Mouse (Mus musculus): ENCODE results near the gene Mpzl3. TPM values are rescaled to one million over a fixed set of nuclear protein-coding genes. Genes with fewer than 3 reads are reported as not detected.
"Not testable (repeated sequence)": the region's sequence is repeated elsewhere in the genome, so short reads cannot be mapped to it uniquely, and the experiment has no call there.

Mpzl3 gene
- polyA plus RNA-seq, 1 experiment from 2014 or later = 1.9 TPM

GRCm38 (mm10) chr9:45027376-45027775 lies 27.6 kb upstream of the Mpzl3 start:
- no peak overlapping the region for H3K4me2 ChIP-seq (replicated peaks)
- H3K9me3 ChIP-seq = no peaks in the 10 kb centered on the region
- no peak overlapping the region for H3K4me3 ChIP-seq
- H3K4me1 ChIP-seq = no peaks in the 10 kb centered on the region
- no peak overlapping the region for H3K9ac ChIP-seq
- no peaks in the 10 kb centered on the region for H3K36me3 ChIP-seq
- 82% methylated on average over 8 of the region's 8 CpGs for WGBS
- no peak for ATAC-seq (ENCODE audit: low FRiP score, low read depth)
- H3K27me3 ChIP-seq (replicated peaks) = peaks cover 3% of the 10 kb centered on the region; the same call in 1 of the 2 replicates
- H3K27ac ChIP-seq = no peak overlapping the region

GRCm38 (mm10) chr9:45030341-45030740 lies 24.6 kb upstream of the Mpzl3 start:
- no peaks in the 10 kb centered on the region for H3K36me3 ChIP-seq
- H3K9ac ChIP-seq = no peak overlapping the region
- H3K27ac ChIP-seq = no peak overlapping the region
- no peak overlapping the region for H3K4me3 ChIP-seq
- H3K4me2 ChIP-seq (replicated peaks) = no peak overlapping the region
- no peak for ATAC-seq (ENCODE audit: low FRiP score, low read depth)
- H3K9me3 ChIP-seq = no peaks in the 10 kb centered on the region
- 69% methylated on average over 6 of the region's 6 CpGs for WGBS
- H3K4me1 ChIP-seq = no peaks in the 10 kb centered on the region
- peaks cover 3% of the 10 kb centered on the region; the same call in 1 of the 2 replicates for H3K27me3 ChIP-seq (replicated peaks)

GRCm38 (mm10) chr9:45032261-45032660 lies 22.7 kb upstream of the Mpzl3 start:
- H3K4me1 ChIP-seq = no peaks in the 10 kb centered on the region
- H3K27me3 ChIP-seq (replicated peaks) = peaks cover 3% of the 10 kb centered on the region; the same call in 1 of the 2 replicates
- 69% methylated on average over 2 of the region's 2 CpGs for whole genome bisulfite sequencing
- H3K4me3 ChIP-seq = no peak overlapping the region
- H3K9ac ChIP-seq = no peak overlapping the region
- no peak overlapping the region for H3K4me2 ChIP-seq (replicated peaks)
- H3K9me3 ChIP-seq = no peaks in the 10 kb centered on the region
- no peaks in the 10 kb centered on the region for H3K36me3 ChIP-seq
- no peak for ATAC-seq (ENCODE audit: low FRiP score, low read depth)
- no peak overlapping the region for H3K27ac ChIP-seq

GRCm38 (mm10) chr9:45034526-45034925 lies 20.5 kb upstream of the Mpzl3 start:
- Histone ChIP-seq H3K9ac (no peak overlapping the region), H3K36me3 (no peaks in the 10 kb centered on the region), H3K27ac (no peak overlapping the region), H3K27me3 (replicated peaks) (peaks cover 3% of the 10 kb centered on the region; the same call in 1 of the 2 replicates), H3K4me3 (no peak overlapping the region), H3K4me1 (no peaks in the 10 kb centered on the region), H3K9me3 (no peaks in the 10 kb centered on the region), H3K4me2 (replicated peaks) (no peak overlapping the region)
- WGBS = 80% methylated on average over 3 of the region's 3 CpGs
- ATAC-seq (ENCODE audit: low FRiP score, low read depth) = no peak

GRCm38 (mm10) chr9:45037803-45038202 lies 17.2 kb upstream of the Mpzl3 start:
- H3K27me3 ChIP-seq (replicated peaks) = peaks cover 30% of the 10 kb centered on the region
- 82% methylated on average over 1 of the region's 1 CpGs for WGBS
- H3K27ac ChIP-seq; H3K36me3 ChIP-seq; H3K9me3 ChIP-seq; H3K4me2 ChIP-seq (replicated peaks); H3K9ac ChIP-seq; ATAC-seq (ENCODE audit: low FRiP score, low read depth); H3K4me1 ChIP-seq; H3K4me3 ChIP-seq: not testable (repeated sequence)

GRCm38 (mm10) chr9:45039499-45039898 lies 15.5 kb upstream of the Mpzl3 start, which contains the start of gene Mpzl2:
TSS of gene Mpzl2 (plus strand) at chr9:45039799.
- H3K4me2 ChIP-seq (replicated peaks) = no peak within 1 kb of the TSS
- no peaks in the 10 kb centered on the region for H3K9me3 ChIP-seq
- no peak for ATAC-seq (ENCODE audit: low FRiP score, low read depth)
- H3K36me3 ChIP-seq = no peaks in the 10 kb centered on the region
- no peak within 1 kb of the TSS for H3K27ac ChIP-seq
- WGBS = 71% methylated on average over 5 of the region's 5 CpGs
- peaks cover 45% of the 10 kb centered on the region for H3K27me3 ChIP-seq (replicated peaks)
- no peak within 1 kb of the TSS for H3K4me3 ChIP-seq
- 0 out of 2 replicates have a peak, but pooled peaks cover 5% of the 10 kb centered on the region for H3K4me1 ChIP-seq
- no peak within 1 kb of the TSS for H3K9ac ChIP-seq

GRCm38 (mm10) chr9:45040066-45040845 lies 14.7 kb upstream of the Mpzl3 start:
- WGBS = 17% methylated on average over 14 of the region's 14 CpGs
- Histone ChIP-seq H3K36me3 (no peaks in the 10 kb centered on the region), H3K9me3 (no peaks in the 10 kb centered on the region), H3K4me3 (no peak overlapping the region), H3K27me3 (replicated peaks) (peaks cover 45% of the 10 kb centered on the region), H3K9ac (no peak overlapping the region), H3K4me2 (replicated peaks) (no peak overlapping the region), H3K27ac (no peak overlapping the region), H3K4me1 (0 out of 2 replicates have a peak, but pooled peaks cover 5% of the 10 kb centered on the region)
- ATAC-seq (ENCODE audit: low FRiP score, low read depth) = no peak

- no peak overlapping the region for H3K9ac ChIP-seq
- H3K36me3 ChIP-seq = no peaks in the 10 kb centered on the region
- no peak overlapping the region for H3K27ac ChIP-seq
- 34% methylated on average over 17 of the region's 17 CpGs for WGBS
- 0 out of 2 replicates have a peak, but pooled peaks cover 5% of the 10 kb centered on the region for H3K4me1 ChIP-seq
- ATAC-seq (ENCODE audit: low FRiP score, low read depth) = no peak
- H3K4me3 ChIP-seq = no peak overlapping the region
- H3K4me2 ChIP-seq (replicated peaks) = 0 out of 2 replicates have a peak overlapping the region, but pooled peaks have one; percentile 16
- peaks cover 45% of the 10 kb centered on the region for H3K27me3 ChIP-seq (replicated peaks)
- no peaks in the 10 kb centered on the region for H3K9me3 ChIP-seq
These were observed 13.7 kb upstream of the Mpzl3 start for GRCm38 (mm10) chr9:45041131-45041838.

- Histone ChIP-seq H3K4me3 (no peak overlapping the region; the same call in 1 of the 2 replicates), H3K9ac (no peak overlapping the region), H3K27me3 (replicated peaks) (peaks cover 45% of the 10 kb centered on the region), H3K4me1 (0 out of 2 replicates have a peak, but pooled peaks cover 5% of the 10 kb centered on the region), H3K4me2 (replicated peaks) (peak overlapping the region; percentile 40), H3K9me3 (no peaks in the 10 kb centered on the region), H3K27ac (no peak overlapping the region), H3K36me3 (no peaks in the 10 kb centered on the region)
- no peak for ATAC-seq (ENCODE audit: low FRiP score, low read depth)
- WGBS = 3% methylated on average over 20 of the region's 20 CpGs
These were observed 12.8 kb upstream of the Mpzl3 start for GRCm38 (mm10) chr9:45042056-45042720.

- Histone ChIP-seq H3K9ac (no peak overlapping the region), H3K4me3 (no peak overlapping the region), H3K27ac (no peak overlapping the region), H3K4me2 (replicated peaks) (peak overlapping the region; percentile 40), H3K4me1 (0 out of 2 replicates have a peak, but pooled peaks cover 5% of the 10 kb centered on the region), H3K9me3 (no peaks in the 10 kb centered on the region), H3K27me3 (replicated peaks) (peaks cover 45% of the 10 kb centered on the region), H3K36me3 (no peaks in the 10 kb centered on the region)
- ATAC-seq (ENCODE audit: low FRiP score, low read depth) = no peak
- WGBS = 1% methylated on average over 10 of the region's 10 CpGs
These were observed 12.0 kb upstream of the Mpzl3 start for GRCm38 (mm10) chr9:45042947-45043346.

- peaks cover 26% of the 10 kb centered on the region for H3K27me3 ChIP-seq (replicated peaks)
These were observed 8.0 kb upstream of the Mpzl3 start for GRCm38 (mm10) chr9:45046973-45047372.

GRCm38 (mm10) chr9:45048511-45048910 lies 6.5 kb upstream of the Mpzl3 start:
- H3K4me1 ChIP-seq = no peaks in the 10 kb centered on the region
- peaks cover 13% of the 10 kb centered on the region for H3K27me3 ChIP-seq (replicated peaks)
- WGBS = 32% methylated on average over 4 of the region's 4 CpGs
- no peak overlapping the region for H3K4me3 ChIP-seq
- H3K27ac ChIP-seq = no peak overlapping the region
- no peak overlapping the region for H3K9ac ChIP-seq
- no peaks in the 10 kb centered on the region for H3K36me3 ChIP-seq
- H3K4me2 ChIP-seq (replicated peaks) = no peak overlapping the region
- no peak for ATAC-seq (ENCODE audit: low FRiP score, low read depth)
- no peaks in the 10 kb centered on the region for H3K9me3 ChIP-seq

More at GRCm38 (mm10) chr9:45046973-45047372, 8.0 kb upstream of the Mpzl3 start:
- 91% methylated on average over 16 of the region's 16 CpGs for WGBS
- Histone ChIP-seq H3K9ac (no peak overlapping the region), H3K4me1 (no peaks in the 10 kb centered on the region), H3K27ac (no peak overlapping the region), H3K36me3 (no peaks in the 10 kb centered on the region), H3K9me3 (no peaks in the 10 kb centered on the region), H3K4me3 (no peak overlapping the region), H3K4me2 (replicated peaks) (no peak overlapping the region)
- ATAC-seq (ENCODE audit: low FRiP score, low read depth) = no peak
